Mouse (Mus musculus) lung, postnatal 0 days (tissue): ENCODE data around the gene Prdm16. TPM values are rescaled to one million over a fixed set of nuclear protein-coding genes. Genes with fewer than 3 reads are reported as not detected.

Experiments used
- ATAC-seq: fragments of 200-750 bp; cut with Nextera tagmentation; 2 replicates; pipeline ENCODE4 v1.8.0; 2017; ENCODE audit warnings: moderate library complexity
- DNase-seq: peaks from one replicate; pipeline ENCODE4 v3.0.0-alpha.2; 2016; ENCODE audit warnings: low spot score
- H3K27ac ChIP-seq: fragments of 300-500 bp; sonication (generic); 2 replicates; pipeline ENCODE4 v1.5.1; 2014; ENCODE audit warnings: antibody characterized with exemption, mild to moderate bottlenecking, low read length, mixed read lengths
- H3K27me3 ChIP-seq: fragments of 300-500 bp; sonication (generic); replicated peaks from 2 replicates; pipeline ENCODE4 v1.6.1; 2014; ENCODE audit warnings: low read length, mixed read lengths; ENCODE audit not compliant: insufficient read depth
- H3K36me3 ChIP-seq: fragments of 300-500 bp; sonication (generic); 2 replicates; pipeline ENCODE4 v1.6.1; 2014; ENCODE audit warnings: low read length, mixed read lengths; ENCODE audit not compliant: insufficient read depth
- H3K4me1 ChIP-seq: fragments of 300-500 bp; sonication (generic); 2 replicates; pipeline ENCODE4 v1.6.1; 2014; ENCODE audit warnings: antibody characterized with exemption, low read depth, low read length, mixed read lengths; ENCODE audit not compliant: insufficient read depth
- H3K4me2 ChIP-seq: fragments of 300-500 bp; sonication (generic); replicated peaks from 2 replicates; pipeline ENCODE4 v1.6.1; 2014; ENCODE audit warnings: low read depth, mild to moderate bottlenecking, low read length, moderate library complexity, mixed read lengths
- H3K4me3 ChIP-seq: fragments of 300-500 bp; sonication (generic); 2 replicates; pipeline ENCODE4 v1.5.1; 2014; ENCODE audit warnings: low read depth, low read length
- H3K9ac ChIP-seq: fragments of 300-500 bp; sonication (generic); replicated peaks from 2 replicates; pipeline ENCODE4 v1.6.1; 2014; ENCODE audit warnings: low read depth, mild to moderate bottlenecking
- H3K9me3 ChIP-seq: fragments of 300-500 bp; sonication (generic); 2 replicates; pipeline ENCODE4 v1.6.1; 2016; ENCODE audit warnings: low read length, mixed read lengths
- CTCF ChIP-seq: IDR thresholded peaks from 2 replicates; pipeline ENCODE4 v1.5.1; 2016; ENCODE audit warnings: antibody characterized with exemption, mild to moderate bottlenecking
- EP300 ChIP-seq: IDR thresholded peaks from 2 replicates; pipeline ENCODE4 v1.6.1; 2016; ENCODE audit warnings: antibody characterized with exemption, mild to moderate bottlenecking, control low read depth
- WGBS: fragments of 180-500 bp; shearing (Covaris S2); extraction: QIAGEN DNeasy Blood & Tissue Kit; methylation state at CpG from one replicate; pipeline ENCODE4 v1.1.7; 2014; 5-methylcytosine and 5-hydroxymethylcytosine counted together
- polyA plus RNA-seq: library from polyadenylated mRNA; unstranded; fragments of >200 nt; fragmentation: Nextera tagmentation; extraction: Ambion mirVana; gene quantifications from 2 replicates; pipeline ENCODE4 v1.2.1, GENCODE M21; 2015

Gene Prdm16
- polyA plus RNA-seq, 1 experiment from 2014 or later, result 15.2 TPM

- H3K27ac ChIP-seq, result no peak overlapping the region
- no peaks in the 10 kb centered on the region for H3K9me3 ChIP-seq
- H3K4me3 ChIP-seq, result no peak overlapping the region
- no peak for DNase-seq
- no peaks in the 10 kb centered on the region for H3K36me3 ChIP-seq
- H3K27me3 ChIP-seq, result no peaks in the 10 kb centered on the region
- H3K4me1 ChIP-seq, result no peaks in the 10 kb centered on the region
- H3K9ac ChIP-seq, result no peak overlapping the region
- 69% methylated on average over 6 of the region's 6 CpGs for WGBS
- TF ChIP-seq CTCF, result no peak; the same call in 1 of the 2 replicates
- no peak for TF ChIP-seq EP300
- no peak overlapping the region for H3K4me2 ChIP-seq
- ATAC-seq, result no peak
These were observed 219.9 kb downstream of the Prdm16 start for GRCm38 (mm10) chr4:154416728-154417127.

- H3K4me2 ChIP-seq, result no peak overlapping the region
- H3K4me1 ChIP-seq, result no peaks in the 10 kb centered on the region; the same call in 1 of the 2 replicates
- H3K27me3 ChIP-seq, result no peaks in the 10 kb centered on the region
- DNase-seq (no peak), ATAC-seq (no peak)
- no peaks in the 10 kb centered on the region for H3K36me3 ChIP-seq
- H3K9me3 ChIP-seq, result no peaks in the 10 kb centered on the region
- 70% methylated on average over 4 of the region's 4 CpGs for WGBS
- TF ChIP-seq CTCF (no peak), EP300 (no peak)
- H3K9ac ChIP-seq, result no peak overlapping the region
- no peak overlapping the region for H3K27ac ChIP-seq
- H3K4me3 ChIP-seq, result no peak overlapping the region
These were observed 221.8 kb downstream of the Prdm16 start for GRCm38 (mm10) chr4:154414885-154415284.

- Histone ChIP-seq H3K4me2 (no peak overlapping the region), H3K36me3 (no peaks in the 10 kb centered on the region), H3K9me3 (no peaks in the 10 kb centered on the region), H3K9ac (no peak overlapping the region), H3K4me1 (no peaks in the 10 kb centered on the region; the same call in 1 of the 2 replicates), H3K27me3 (no peaks in the 10 kb centered on the region), H3K4me3 (no peak overlapping the region), H3K27ac (no peak overlapping the region)
- no peak for DNase-seq
- 45% methylated on average over 8 of the region's 8 CpGs for WGBS
- TF ChIP-seq EP300 (no peak), CTCF (no peak)
- peak; percentile 14; the same call in 1 of the 2 replicates for ATAC-seq
These were observed 226.1 kb downstream of the Prdm16 start for GRCm38 (mm10) chr4:154410559-154410958.

GRCm38 (mm10) chr4:154409841-154410240 lies 226.8 kb downstream of the Prdm16 start:
- ATAC-seq, result no peak
- H3K4me3 ChIP-seq, result no peak overlapping the region
- H3K36me3 ChIP-seq, result no peaks in the 10 kb centered on the region
- DNase-seq, result no peak
- no peak for TF ChIP-seq CTCF
- TF ChIP-seq EP300, result no peak
- H3K4me2 ChIP-seq, result no peak overlapping the region
- no peaks in the 10 kb centered on the region for H3K27me3 ChIP-seq
- 52% methylated on average over 10 of the region's 10 CpGs for WGBS
- H3K27ac ChIP-seq, result no peak overlapping the region
- H3K9me3 ChIP-seq, result no peaks in the 10 kb centered on the region
- H3K9ac ChIP-seq, result no peak overlapping the region
- no peaks in the 10 kb centered on the region; the same call in 1 of the 2 replicates for H3K4me1 ChIP-seq

GRCm38 (mm10) chr4:154409237-154409721 lies 227.4 kb downstream of the Prdm16 start:
- Histone ChIP-seq H3K4me2 (no peak overlapping the region), H3K4me1 (no peaks in the 10 kb centered on the region; the same call in 1 of the 2 replicates), H3K4me3 (no peak overlapping the region), H3K9ac (no peak overlapping the region), H3K9me3 (no peaks in the 10 kb centered on the region), H3K36me3 (no peaks in the 10 kb centered on the region), H3K27me3 (no peaks in the 10 kb centered on the region), H3K27ac (no peak overlapping the region)
- WGBS, result 40% methylated on average over 19 of the region's 19 CpGs
- ATAC-seq (peak; percentile 61), DNase-seq (no peak)
- no peak for TF ChIP-seq EP300

GRCm38 (mm10) chr4:154402948-154403347 lies 233.7 kb downstream of the Prdm16 start:
- 53% methylated on average over 4 of the region's 4 CpGs for WGBS
- no peak overlapping the region for H3K4me2 ChIP-seq
- H3K36me3 ChIP-seq, result no peaks in the 10 kb centered on the region
- DNase-seq (no peak), ATAC-seq (no peak)
- no peak overlapping the region for H3K27ac ChIP-seq
- no peaks in the 10 kb centered on the region for H3K9me3 ChIP-seq
- H3K4me3 ChIP-seq, result no peak overlapping the region
- H3K27me3 ChIP-seq, result no peaks in the 10 kb centered on the region
- no peak for TF ChIP-seq CTCF
- TF ChIP-seq EP300, result no peak
- no peak overlapping the region for H3K9ac ChIP-seq
- 0 out of 2 replicates have a peak, but pooled peaks cover 9% of the 10 kb centered on the region for H3K4me1 ChIP-seq
